Mouse (Mus musculus): ENCODE results near the gene Rlim. TPM values are rescaled to one million over a fixed set of nuclear protein-coding genes. Genes with fewer than 3 reads are reported as not detected.

Gene Rlim
- polyA plus RNA-seq (2014; fragmentation: Nextera tagmentation; extraction: Ambion mirVana), result 40.1 and 43.1 TPM in 2 replicates

DNA sequence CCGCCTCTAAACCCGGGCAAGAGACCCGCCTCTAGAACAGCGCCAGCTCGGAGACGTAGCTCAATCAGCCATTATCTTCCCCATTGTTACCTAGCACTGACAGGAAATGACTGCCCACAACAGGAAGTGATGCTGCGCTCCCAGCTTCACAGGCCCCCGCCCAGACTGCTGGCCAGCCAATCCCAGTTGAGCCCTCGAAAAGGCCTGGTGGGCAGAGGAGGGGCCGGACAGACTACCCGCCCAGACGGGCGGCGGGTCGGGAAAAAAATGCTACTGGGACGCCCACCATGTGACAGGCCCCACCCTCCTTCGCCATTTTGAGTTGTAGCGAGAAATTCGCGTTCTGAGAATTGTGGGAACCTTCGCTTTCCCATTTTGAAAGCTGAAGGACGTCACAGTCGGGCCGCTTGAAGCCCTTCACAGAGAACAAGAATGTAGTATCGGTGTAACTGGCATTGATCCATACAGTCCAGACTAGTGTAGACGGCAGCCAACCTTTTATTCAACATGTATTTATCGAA is at the start of gene Rlim:
Rlim (minus strand) TSS at position 116 of the 521 bp plus-strand sequence.
- 21% methylated on average over 27 of the region's 27 CpGs for WGBS
- Histone ChIP-seq H3K4me3 (ENCODE audit: low read depth, low read length) (peak within 1 kb of the TSS; percentile 73), H3K9me3 (replicated peaks; ENCODE audit: control insufficient read depth, low read length) (no peaks in the 10 kb centered on the region), H3K36me3 (replicated peaks; ENCODE audit: control insufficient read depth, insufficient read depth, low read depth, low read length) (no peaks in the 10 kb centered on the region), H3K27me3 (ENCODE audit: control insufficient read depth, insufficient read depth, low read length) (no peaks in the 10 kb centered on the region), H3K4me1 (ENCODE audit: control insufficient read depth, insufficient read depth, low read length) (no peaks in the 10 kb centered on the region), H3K4me2 (ENCODE audit: low read depth, low read length) (peak within 1 kb of the TSS; percentile 39), H3K9ac (replicated peaks; ENCODE audit: low read length) (peak within 1 kb of the TSS; percentile 82), H3K27ac (replicated peaks; ENCODE audit: low read depth, low read length) (peak within 1 kb of the TSS; percentile 65; the same call in 1 of the 2 replicates)
- DNase-seq (ENCODE audit: low spot score), result peak; percentile 92
- ATAC-seq (replicated peaks; ENCODE audit: insufficient number of reproducible peaks, low FRiP score, low TSS enrichment, low read depth), result peak; percentile 100

DNA sequence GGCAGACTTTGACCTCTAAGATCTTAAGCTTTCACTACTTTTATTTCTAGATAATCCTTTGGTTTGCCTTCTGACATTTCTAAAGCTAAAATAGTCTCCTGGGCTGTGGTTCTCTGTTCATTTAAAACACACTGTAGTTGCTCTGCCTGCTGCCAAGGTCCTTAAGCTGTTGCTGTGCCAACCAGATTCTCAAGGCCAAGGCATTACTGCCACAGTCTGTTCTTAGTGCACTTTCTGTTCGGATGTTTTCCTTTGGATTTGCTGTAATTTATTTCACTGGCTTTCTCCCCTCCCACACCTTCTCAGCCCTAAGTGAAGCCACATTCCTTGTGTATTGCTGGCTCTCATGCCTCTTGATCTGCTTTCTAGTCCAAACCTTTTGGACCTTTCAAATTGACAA is 36.1 kb upstream of the Rlim start:
- 60% methylated on average over 1 of the region's 1 CpGs for WGBS
- no peaks in the 10 kb centered on the region for H3K27me3 ChIP-seq (ENCODE audit: control insufficient read depth, insufficient read depth, low read length)
- H3K9me3 ChIP-seq (replicated peaks; ENCODE audit: control insufficient read depth, low read length), result no peaks in the 10 kb centered on the region
- H3K4me3 ChIP-seq (ENCODE audit: low read depth, low read length), result no peak overlapping the region
- H3K27ac ChIP-seq (replicated peaks; ENCODE audit: low read depth, low read length), result no peak overlapping the region
- DNase-seq (ENCODE audit: low spot score) (no peak), ATAC-seq (replicated peaks; ENCODE audit: insufficient number of reproducible peaks, low FRiP score, low TSS enrichment, low read depth) (no peak)
- no peak overlapping the region for H3K9ac ChIP-seq (replicated peaks; ENCODE audit: low read length)
- H3K4me2 ChIP-seq (ENCODE audit: low read depth, low read length), result no peak overlapping the region
- H3K36me3 ChIP-seq (replicated peaks; ENCODE audit: control insufficient read depth, insufficient read depth, low read depth, low read length), result no peaks in the 10 kb centered on the region
- no peaks in the 10 kb centered on the region for H3K4me1 ChIP-seq (ENCODE audit: control insufficient read depth, insufficient read depth, low read length)

DNA sequence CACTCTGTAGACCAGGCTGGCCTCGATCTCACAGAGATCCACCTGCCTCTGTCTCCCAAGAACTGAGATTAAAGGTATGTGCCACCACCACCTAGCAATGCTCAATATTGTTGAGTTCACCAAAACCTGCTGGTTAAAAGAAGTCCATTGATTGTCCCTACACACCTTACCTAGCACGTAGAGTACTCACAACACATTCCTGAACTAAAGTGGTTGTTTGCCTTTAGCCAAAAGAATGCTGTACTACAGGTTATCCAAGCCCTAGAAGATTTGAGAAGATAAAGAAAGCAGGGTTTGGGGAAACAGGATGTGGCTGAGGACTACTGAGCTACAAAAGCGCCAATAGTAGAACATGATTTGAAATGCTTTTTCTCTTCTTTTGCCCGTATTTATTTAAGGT is 34.0 kb upstream of the Rlim start:
- DNase-seq (ENCODE audit: low spot score) (no peak), ATAC-seq (replicated peaks; ENCODE audit: insufficient number of reproducible peaks, low FRiP score, low TSS enrichment, low read depth) (no peak)
- H3K4me2 ChIP-seq (ENCODE audit: low read depth, low read length), result no peak overlapping the region
- no peak overlapping the region for H3K4me3 ChIP-seq (ENCODE audit: low read depth, low read length)
- no peak overlapping the region for H3K9ac ChIP-seq (replicated peaks; ENCODE audit: low read length)
- H3K9me3 ChIP-seq (replicated peaks; ENCODE audit: control insufficient read depth, low read length), result no peaks in the 10 kb centered on the region
- no peaks in the 10 kb centered on the region for H3K4me1 ChIP-seq (ENCODE audit: control insufficient read depth, insufficient read depth, low read length)
- no peak overlapping the region for H3K27ac ChIP-seq (replicated peaks; ENCODE audit: low read depth, low read length)
- H3K27me3 ChIP-seq (ENCODE audit: control insufficient read depth, insufficient read depth, low read length), result no peaks in the 10 kb centered on the region
- 90% methylated on average over 4 of the region's 4 CpGs for WGBS
- H3K36me3 ChIP-seq (replicated peaks; ENCODE audit: control insufficient read depth, insufficient read depth, low read depth, low read length), result no peaks in the 10 kb centered on the region

- H3K9ac ChIP-seq (replicated peaks; ENCODE audit: low read length), result no peak overlapping the region
- peak; percentile 28 for DNase-seq (ENCODE audit: low spot score)
- H3K27me3 ChIP-seq (ENCODE audit: control insufficient read depth, insufficient read depth, low read length), result no peaks in the 10 kb centered on the region
These were observed 32.3 kb upstream of the Rlim start for GRCm38 (mm10) chrX:104013318-104013811.

GRCm38 (mm10) chrX:103994741-103995140 is 13.7 kb upstream of the Rlim start:
- WGBS, result 69% methylated on average over 3 of the region's 3 CpGs
- no peaks in the 10 kb centered on the region for H3K4me1 ChIP-seq (ENCODE audit: control insufficient read depth, insufficient read depth, low read length)

More at GRCm38 (mm10) chrX:104013318-104013811, 32.3 kb upstream of the Rlim start:
- H3K36me3 ChIP-seq (replicated peaks; ENCODE audit: control insufficient read depth, insufficient read depth, low read depth, low read length), result no peaks in the 10 kb centered on the region
- no peaks in the 10 kb centered on the region for H3K9me3 ChIP-seq (replicated peaks; ENCODE audit: control insufficient read depth, low read length)
- no peak overlapping the region for H3K27ac ChIP-seq (replicated peaks; ENCODE audit: low read depth, low read length)
- no peaks in the 10 kb centered on the region for H3K4me1 ChIP-seq (ENCODE audit: control insufficient read depth, insufficient read depth, low read length)
- H3K4me3 ChIP-seq (ENCODE audit: low read depth, low read length), result no peak overlapping the region
- WGBS, result 34% methylated on average over 4 of the region's 4 CpGs
- H3K4me2 ChIP-seq (ENCODE audit: low read depth, low read length), result no peak overlapping the region
- no peak for ATAC-seq (replicated peaks; ENCODE audit: insufficient number of reproducible peaks, low FRiP score, low TSS enrichment, low read depth)

GRCm38 (mm10) chrX:103993864-103994263 is 12.8 kb upstream of the Rlim start:
- no peak overlapping the region for H3K4me2 ChIP-seq (ENCODE audit: low read depth, low read length)
- H3K4me1 ChIP-seq (ENCODE audit: control insufficient read depth, insufficient read depth, low read length), result no peaks in the 10 kb centered on the region
- H3K9me3 ChIP-seq (replicated peaks; ENCODE audit: control insufficient read depth, low read length), result no peaks in the 10 kb centered on the region
- DNase-seq (ENCODE audit: low spot score) (no peak), ATAC-seq (replicated peaks; ENCODE audit: insufficient number of reproducible peaks, low FRiP score, low TSS enrichment, low read depth) (no peak)
- WGBS, result 61% methylated on average over 6 of the region's 6 CpGs
- no peaks in the 10 kb centered on the region for H3K36me3 ChIP-seq (replicated peaks; ENCODE audit: control insufficient read depth, insufficient read depth, low read depth, low read length)
- no peaks in the 10 kb centered on the region for H3K27me3 ChIP-seq (ENCODE audit: control insufficient read depth, insufficient read depth, low read length)
- H3K9ac ChIP-seq (replicated peaks; ENCODE audit: low read length), result no peak overlapping the region
- H3K4me3 ChIP-seq (ENCODE audit: low read depth, low read length), result no peak overlapping the region
- H3K27ac ChIP-seq (replicated peaks; ENCODE audit: low read depth, low read length), result no peak overlapping the region

More at GRCm38 (mm10) chrX:103994741-103995140, 13.7 kb upstream of the Rlim start:
- Histone ChIP-seq H3K9me3 (replicated peaks; ENCODE audit: control insufficient read depth, low read length) (no peaks in the 10 kb centered on the region), H3K4me3 (ENCODE audit: low read depth, low read length) (no peak overlapping the region), H3K36me3 (replicated peaks; ENCODE audit: control insufficient read depth, insufficient read depth, low read depth, low read length) (no peaks in the 10 kb centered on the region), H3K4me2 (ENCODE audit: low read depth, low read length) (no peak overlapping the region), H3K27ac (replicated peaks; ENCODE audit: low read depth, low read length) (no peak overlapping the region), H3K27me3 (ENCODE audit: control insufficient read depth, insufficient read depth, low read length) (no peaks in the 10 kb centered on the region), H3K9ac (replicated peaks; ENCODE audit: low read length) (no peak overlapping the region)
- no peak for ATAC-seq (replicated peaks; ENCODE audit: insufficient number of reproducible peaks, low FRiP score, low TSS enrichment, low read depth)
- no peak for DNase-seq (ENCODE audit: low spot score)

- H3K27ac ChIP-seq (replicated peaks; ENCODE audit: low read depth, low read length), result no peak overlapping the region
- no peak overlapping the region for H3K4me2 ChIP-seq (ENCODE audit: low read depth, low read length)
- no peaks in the 10 kb centered on the region for H3K9me3 ChIP-seq (replicated peaks; ENCODE audit: control insufficient read depth, low read length)
- DNase-seq (ENCODE audit: low spot score) (peak; percentile 16), ATAC-seq (replicated peaks; ENCODE audit: insufficient number of reproducible peaks, low FRiP score, low TSS enrichment, low read depth) (no peak)
- H3K4me3 ChIP-seq (ENCODE audit: low read depth, low read length), result no peak overlapping the region
- 26% methylated on average over 10 of the region's 10 CpGs for WGBS
- no peaks in the 10 kb centered on the region for H3K27me3 ChIP-seq (ENCODE audit: control insufficient read depth, insufficient read depth, low read length)
- H3K4me1 ChIP-seq (ENCODE audit: control insufficient read depth, insufficient read depth, low read length), result no peaks in the 10 kb centered on the region
- H3K36me3 ChIP-seq (replicated peaks; ENCODE audit: control insufficient read depth, insufficient read depth, low read depth, low read length), result no peaks in the 10 kb centered on the region
- no peak overlapping the region for H3K9ac ChIP-seq (replicated peaks; ENCODE audit: low read length)
These were observed 10.6 kb upstream of the Rlim start for GRCm38 (mm10) chrX:103991702-103992101.

DNA sequence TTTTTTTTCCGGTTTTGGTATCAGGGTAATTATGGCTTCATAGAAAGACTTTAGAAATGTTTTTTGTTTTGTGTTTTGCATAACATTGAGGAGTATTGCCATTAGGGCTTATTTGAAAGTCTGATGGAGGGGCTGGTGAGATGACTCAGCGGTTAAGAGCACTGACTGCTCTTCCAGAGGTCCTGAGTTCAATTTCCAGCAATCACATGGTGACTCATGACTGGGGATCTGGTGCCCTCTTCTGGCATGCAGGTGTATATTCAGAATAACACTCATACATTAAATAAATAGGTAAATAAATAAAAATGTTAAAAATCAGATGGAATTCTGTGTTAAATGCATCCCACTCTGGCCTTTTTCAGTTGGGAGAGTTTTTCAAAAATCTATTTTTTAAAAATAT is 9.3 kb upstream of the Rlim start:
- 66% methylated on average over 2 of the region's 2 CpGs for WGBS
- Histone ChIP-seq H3K36me3 (replicated peaks; ENCODE audit: control insufficient read depth, insufficient read depth, low read depth, low read length) (no peaks in the 10 kb centered on the region), H3K9me3 (replicated peaks; ENCODE audit: control insufficient read depth, low read length) (no peaks in the 10 kb centered on the region), H3K9ac (replicated peaks; ENCODE audit: low read length) (no peak overlapping the region), H3K4me2 (ENCODE audit: low read depth, low read length) (no peak overlapping the region), H3K27ac (replicated peaks; ENCODE audit: low read depth, low read length) (no peak overlapping the region), H3K27me3 (ENCODE audit: control insufficient read depth, insufficient read depth, low read length) (no peaks in the 10 kb centered on the region), H3K4me1 (ENCODE audit: control insufficient read depth, insufficient read depth, low read length) (no peaks in the 10 kb centered on the region), H3K4me3 (ENCODE audit: low read depth, low read length) (no peak overlapping the region)
- ATAC-seq (replicated peaks; ENCODE audit: insufficient number of reproducible peaks, low FRiP score, low TSS enrichment, low read depth) (no peak), DNase-seq (ENCODE audit: low spot score) (no peak)
